Mouse (Mus musculus): ENCODE data around the gene Map3k6. TPM values are rescaled to one million over a fixed set of nuclear protein-coding genes. Genes with fewer than 3 reads are reported as not detected.

The Map3k6 gene
- total RNA-seq, 2 experiments from 2014 or later = 2.3 to 5.8 TPM

GRCm38 (mm10) chr4:133211751-133212561 lies 28.7 kb upstream of the Map3k6 start, which contains the start of the genes Cd164l2 and Gpr3:
Cd164l2 (plus strand) TSS chr4:133212131.
Gpr3 (minus strand) TSS chr4:133212536.
- intact Hi-C loops (cut with DNase I) = loop anchor here (1.0 to 10.0 kb wide), 2 partner anchors 201 to 267 kb away; partner anchors contain the start of gene Ahdc1
- peak in 1 of 2 experiments; percentile 60 for DNase-seq (ENCODE audit: low spot score in 2 of 2)

- peak; percentile 81 to 84 for DNase-seq (ENCODE audit: low spot score in 2 of 2)
- intact Hi-C loops (cut with DNase I) = loop anchor here (1.0 to 10.0 kb wide), 2 partner anchors 201 to 268 kb away; partner anchors contain the start of gene Ahdc1
Measured at GRCm38 (mm10) chr4:133212562-133213267, 27.9 kb upstream of the Map3k6 start.

DNA sequence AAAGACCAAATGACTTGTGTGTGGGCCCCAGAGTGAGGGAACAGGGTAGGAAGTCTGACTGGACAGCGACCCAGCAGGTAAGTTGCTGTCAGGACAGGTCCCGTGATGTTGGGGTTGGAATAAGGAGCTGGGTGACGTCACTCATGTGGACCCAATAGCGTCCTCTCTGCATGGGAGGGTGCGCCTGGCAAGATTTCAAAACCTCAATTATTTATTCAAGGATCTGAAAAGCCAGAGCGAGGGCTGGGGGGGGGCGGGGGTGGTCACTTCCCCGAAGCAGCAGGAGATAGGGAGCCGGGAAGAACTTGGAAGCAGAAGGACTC lies 27.4 kb upstream of the Map3k6 start:
- intact Hi-C loops (cut with DNase I) = loop anchor here (10.0 kb wide), 1 partner anchor 268 kb away; no protein-coding TSS in a partner anchor
- DNase-seq (ENCODE audit: low spot score in 2 of 2) = peak; percentile 41 to 62

DNA sequence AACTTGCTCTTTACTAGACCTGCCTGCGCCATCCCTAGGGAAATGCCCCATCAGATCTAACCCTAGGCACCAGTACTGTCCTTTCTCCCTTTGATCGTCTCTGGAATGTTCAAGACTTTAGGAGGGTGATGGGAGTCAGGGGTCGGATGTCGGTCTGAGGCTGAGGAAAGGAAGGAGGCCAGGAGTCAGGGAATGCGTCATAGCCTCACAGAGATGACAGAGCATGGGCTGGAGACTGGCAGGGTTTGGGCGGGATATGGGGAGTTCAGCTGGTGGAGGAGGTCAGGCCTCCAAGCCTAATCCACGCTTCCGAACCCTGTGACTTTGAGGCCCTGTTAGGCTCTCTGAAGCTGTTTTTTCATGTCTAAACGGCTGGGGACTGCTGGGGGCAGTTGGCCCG lies 27.0 kb upstream of the Map3k6 start:
- intact Hi-C loops (cut with DNase I) = loop anchor here (10.0 kb wide), 1 partner anchor 269 kb away; no protein-coding TSS in a partner anchor
- no peak for DNase-seq (ENCODE audit: low spot score in 2 of 2)

DNA sequence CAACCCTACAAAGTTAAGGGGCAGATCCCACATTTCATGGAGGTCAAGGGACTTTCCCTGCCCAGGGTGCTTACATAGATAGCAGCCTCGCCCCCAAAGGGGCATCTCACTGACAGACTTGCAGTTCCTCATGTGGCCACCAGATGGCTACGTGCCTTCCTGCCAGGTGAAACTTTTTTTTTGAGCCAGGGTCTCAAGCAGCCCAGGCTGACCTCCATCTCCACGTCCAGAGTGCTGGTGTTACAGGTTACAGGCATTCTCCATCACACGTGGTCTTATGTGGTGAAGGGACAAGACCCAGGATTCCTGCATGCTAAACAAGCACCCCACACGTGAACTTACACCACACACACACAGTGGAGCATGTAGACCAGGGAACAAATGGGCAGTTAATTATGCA lies 23.0 kb upstream of the Map3k6 start:
- intact Hi-C loops (cut with DNase I) = loop anchor here (5.0 to 10.0 kb wide), 3 partner anchors 35 to 273 kb away; no protein-coding TSS in a partner anchor
- DNase-seq (ENCODE audit: low spot score in 2 of 2) = peak in 1 of 2 experiments; percentile 61

DNA sequence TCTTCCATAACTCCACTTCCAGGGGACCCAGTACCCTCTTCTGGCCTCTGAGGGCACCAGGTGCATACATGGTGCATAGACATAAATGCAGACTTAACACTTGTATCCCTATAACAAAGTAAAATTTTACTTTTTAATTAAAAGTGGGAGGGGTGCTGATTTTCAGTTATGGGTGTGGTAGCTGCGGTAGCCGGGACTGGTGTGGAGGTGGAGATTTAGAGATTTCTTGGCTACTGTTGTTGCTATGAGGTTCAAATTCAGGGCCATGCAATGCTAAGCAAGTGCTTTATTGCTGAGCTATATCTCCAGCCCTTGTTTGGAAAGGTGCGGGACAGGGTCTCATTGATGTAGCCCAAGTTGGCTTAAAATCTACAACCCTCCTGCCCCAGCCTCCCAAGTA lies 21.9 kb upstream of the Map3k6 start:
- intact Hi-C loops (cut with DNase I) = loop anchor here (5.0 to 10.0 kb wide), 3 partner anchors 34 to 274 kb away; no protein-coding TSS in a partner anchor
- no peak for DNase-seq (ENCODE audit: low spot score in 2 of 2)

GRCm38 (mm10) chr4:133220656-133221055 lies 20.0 kb upstream of the Map3k6 start:
- intact Hi-C loops (cut with DNase I) = no loop called here
- no peak for DNase-seq (ENCODE audit: low spot score in 2 of 2)

- intact Hi-C loops (cut with DNase I) = no loop called here
Measured at GRCm38 (mm10) chr4:133221701-133222100, 18.9 kb upstream of the Map3k6 start.

GRCm38 (mm10) chr4:133223875-133224274 lies 16.7 kb upstream of the Map3k6 start:
- DNase-seq (ENCODE audit: low spot score in 2 of 2) = no peak
- intact Hi-C loops (cut with DNase I) = no loop called here

More at GRCm38 (mm10) chr4:133221701-133222100, 18.9 kb upstream of the Map3k6 start:
- no peak for DNase-seq (ENCODE audit: low spot score in 2 of 2)

GRCm38 (mm10) chr4:133226073-133226472 lies 14.5 kb upstream of the Map3k6 start:
- DNase-seq (ENCODE audit: low spot score in 2 of 2) = no peak
- intact Hi-C loops (cut with DNase I) = no loop called here

DNA sequence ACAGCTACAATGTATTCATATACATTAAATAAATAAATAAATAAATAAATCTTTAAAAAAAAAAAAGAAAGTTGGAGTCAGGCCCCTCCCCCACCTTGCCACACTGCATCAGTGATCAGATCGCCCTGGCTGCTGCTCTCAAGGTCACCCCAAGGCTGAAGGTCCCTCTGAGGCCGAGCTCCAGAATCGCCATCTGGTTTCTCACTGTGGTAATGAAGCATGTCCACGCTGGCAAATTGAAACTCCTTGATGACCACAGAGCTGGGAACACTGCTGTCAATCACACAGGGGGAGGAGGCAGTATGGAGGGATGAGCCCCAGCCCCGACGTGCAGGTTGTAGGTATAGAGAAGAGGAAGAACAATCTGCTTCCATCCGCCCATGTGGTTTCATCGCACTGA lies 13.0 kb upstream of the Map3k6 start:
- intact Hi-C loops (cut with DNase I) = no loop called here
- DNase-seq (ENCODE audit: low spot score in 2 of 2) = no peak

DNA sequence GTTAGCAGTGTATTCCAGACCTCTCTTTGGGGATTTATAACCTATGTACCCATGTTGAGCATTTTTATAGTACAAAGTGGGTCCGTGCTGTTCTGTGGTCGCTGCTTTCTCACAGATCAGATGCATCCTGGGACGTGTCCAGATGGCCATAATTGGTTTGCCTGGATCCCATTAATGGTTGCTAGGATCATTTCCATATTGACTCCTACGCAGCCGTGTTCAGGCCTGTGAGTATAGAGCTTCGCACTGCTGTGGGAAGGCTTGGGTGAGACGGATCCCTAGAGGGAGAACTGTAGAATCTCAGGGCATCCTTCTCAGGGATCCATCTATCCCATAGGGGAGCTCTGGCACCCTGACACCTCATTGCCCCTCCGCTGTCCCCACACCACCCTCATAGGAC lies 11.0 kb upstream of the Map3k6 start:
- intact Hi-C loops (cut with DNase I) = no loop called here
- no peak for DNase-seq (ENCODE audit: low spot score in 2 of 2)

DNA sequence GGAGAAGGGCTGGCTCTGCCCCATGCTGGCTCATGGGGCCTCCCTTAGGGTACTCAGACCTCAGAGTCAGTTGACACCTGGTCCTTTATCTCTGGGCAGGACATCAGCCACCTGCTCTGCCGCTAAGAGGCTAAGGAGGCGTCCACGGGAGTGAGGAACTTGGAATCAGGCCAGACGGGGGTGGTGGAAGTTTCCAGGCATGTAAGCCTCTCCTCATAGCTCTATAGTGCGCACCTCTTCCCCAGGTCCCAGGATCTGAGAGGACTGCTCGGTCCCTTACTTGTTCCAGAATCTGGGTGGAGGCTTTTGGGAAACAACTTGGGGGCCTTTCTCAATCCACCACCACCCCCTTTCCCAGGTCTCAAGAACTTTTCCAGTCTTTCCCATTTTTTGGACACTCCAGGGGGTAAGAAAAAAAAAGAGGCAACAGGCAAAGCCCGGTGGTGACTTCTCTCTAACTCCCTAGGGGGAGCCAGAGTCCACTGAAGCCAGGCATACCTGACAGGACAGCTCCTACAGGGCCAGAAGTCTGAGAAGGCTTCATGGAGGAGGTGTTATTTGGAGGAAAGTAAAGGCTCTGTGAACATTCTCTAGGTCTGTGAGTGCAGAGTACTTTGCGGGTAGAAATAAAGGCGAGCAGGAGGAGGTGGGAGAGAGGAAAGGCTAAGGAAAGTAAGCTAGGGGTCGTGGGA lies 7.2 kb upstream of the Map3k6 start:
- intact Hi-C loops (cut with DNase I) = loop anchor here (5.0 kb wide), 1 partner anchor 64 kb away; no protein-coding TSS in a partner anchor
- no peak for DNase-seq (ENCODE audit: low spot score in 2 of 2)

GRCm38 (mm10) chr4:133234771-133235170 lies 5.8 kb upstream of the Map3k6 start:
- intact Hi-C loops (cut with DNase I) = loop anchor here (5.0 kb wide), 1 partner anchor 63 kb away; no protein-coding TSS in a partner anchor

GRCm38 (mm10) chr4:133235415-133235814 lies 5.2 kb upstream of the Map3k6 start:
- no peak for DNase-seq (ENCODE audit: low spot score in 2 of 2)
- intact Hi-C loops (cut with DNase I) = no loop called here

More at GRCm38 (mm10) chr4:133234771-133235170, 5.8 kb upstream of the Map3k6 start:
- DNase-seq (ENCODE audit: low spot score in 2 of 2) = no peak

GRCm38 (mm10) chr4:133237911-133238310 lies 2.7 kb upstream of the Map3k6 start:
- intact Hi-C loops (cut with DNase I) = no loop called here
- DNase-seq (ENCODE audit: low spot score in 2 of 2) = no peak

- peak; percentile 85 to 89 for DNase-seq (ENCODE audit: low spot score in 2 of 2)
- intact Hi-C loops (cut with DNase I) = no loop called here
Measured at GRCm38 (mm10) chr4:133240934-133241908, 603 bp downstream of the Map3k6 start.

- intact Hi-C loops (cut with DNase I) = no loop called here
- DNase-seq (ENCODE audit: low spot score in 2 of 2) = no peak
Measured at GRCm38 (mm10) chr4:133241910-133242309, 1.3 kb downstream of the Map3k6 start.
